ENCODE assay signal across 23 mouse cellular contexts in the genomic region with DNA sequence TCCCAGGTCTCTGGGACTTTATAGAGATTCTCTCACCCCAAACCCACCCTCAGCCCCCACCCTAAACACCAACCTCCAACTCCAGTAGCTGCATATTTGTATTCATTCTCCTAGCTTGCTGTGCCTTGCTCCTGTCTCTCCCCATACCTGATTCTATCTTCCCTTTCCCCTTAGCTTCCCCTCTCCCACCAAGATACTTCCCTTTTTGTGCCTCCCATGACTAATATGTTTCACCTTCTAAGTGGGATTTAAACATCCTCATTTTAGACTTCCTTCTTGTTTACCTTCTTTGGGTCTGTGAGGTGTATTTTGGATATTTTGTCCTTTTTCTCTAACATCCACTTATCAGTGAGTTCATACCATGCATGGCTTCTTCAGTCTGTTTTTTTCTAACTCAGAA. TPM values are rescaled to one million over a fixed set of nuclear protein-coding genes. Genes with fewer than 3 reads are reported as not detected.
"Had no signal": no experiment of that assay in that cellular context is flagged by ENCODE, and none has a peak within 500 bp of the region (broad histone marks: within the 10 kb centered on the region; RNA-seq: fewer than 3 reads in every experiment).

No protein-coding gene starts in this region.

- H3K27ac ChIP-seq: neural tube, embryonic 12.5 days; neural tube, embryonic 13.5 days; neural tube, embryonic 15.5 days; stomach, embryonic 15.5 days; stomach, postnatal 0 days had no signal

- H3K36me3 ChIP-seq: neural tube, embryonic 12.5 days; neural tube, embryonic 13.5 days; neural tube, embryonic 15.5 days; stomach, embryonic 15.5 days had no signal

- H3K4me3 ChIP-seq: neural tube, embryonic 12.5 days; neural tube, embryonic 13.5 days; neural tube, embryonic 15.5 days; stomach, embryonic 15.5 days had no signal

- H3K9me3 ChIP-seq: neural tube, embryonic 12.5 days; neural tube, embryonic 13.5 days; neural tube, embryonic 15.5 days; stomach, embryonic 15.5 days had no signal

- DNase-seq: retina, postnatal 1 day; right cerebral cortex, adult 18-20 months; right cerebral cortex, postnatal 14 days; right cerebral cortex, postnatal 25 days; right cerebral cortex, postnatal 4 days; spleen, adult 18-20 months; thymus, adult 18-20 months; thymus, adult 2 months; thymus, postnatal 14 days; thymus, postnatal 25 days; thymus, postnatal 36 days; thymus, postnatal 4 days had no signal

- H3K4me1 ChIP-seq: neural tube, embryonic 12.5 days; neural tube, embryonic 13.5 days; neural tube, embryonic 15.5 days; stomach, embryonic 15.5 days had no signal

- H3K9ac ChIP-seq: neural tube, embryonic 12.5 days; neural tube, embryonic 13.5 days; neural tube, embryonic 15.5 days; stomach, embryonic 15.5 days had no signal

- H3K27me3 ChIP-seq: neural tube, embryonic 12.5 days; neural tube, embryonic 13.5 days; neural tube, embryonic 15.5 days; stomach, embryonic 15.5 days had no signal

RNA-seq across cellular contexts. Expression of a gene that starts 7.9 kb away (rescaled TPM):
- polyA plus RNA-seq: neural tube, embryonic 14.5 days; small intestine, adult 2 months; spleen, adult 2 months; testis, adult 2 months; thymus, adult 2 months; urinary bladder, adult 2 months had no signal

RNA-seq across cellular contexts. Expression of a gene that starts 19.5 kb away (rescaled TPM):
- polyA plus RNA-seq: neural tube, embryonic 14.5 days; small intestine, adult 2 months; thymus, adult 2 months; urinary bladder, adult 2 months had no signal

RNA-seq across cellular contexts. Expression of a gene that starts 34.1 kb away (rescaled TPM):
- polyA plus RNA-seq: neural tube, embryonic 12.5 days; neural tube, embryonic 13.5 days; neural tube, embryonic 14.5 days; neural tube, embryonic 15.5 days; small intestine, adult 2 months; spleen, adult 2 months; stomach, embryonic 14.5 days; thymus, adult 2 months; urinary bladder, adult 2 months had no signal

RNA-seq across cellular contexts. Expression of a gene that starts 45.1 kb away (rescaled TPM):
- polyA plus RNA-seq: neural tube, embryonic 13.5 days; neural tube, embryonic 15.5 days; small intestine, adult 2 months; spleen, adult 2 months; testis, adult 2 months; thymus, adult 2 months had no signal

RNA-seq across cellular contexts. Expression of a gene that starts 45.2 kb away (rescaled TPM):
- polyA plus RNA-seq: neural tube, embryonic 12.5 days; neural tube, embryonic 14.5 days; neural tube, embryonic 15.5 days; small intestine, adult 2 months; spleen, adult 2 months; stomach, embryonic 14.5 days; testis, adult 2 months had no signal
